Mouse (Mus musculus) c-Kit-positive CD71-positive TER-119-negative erythroid progenitor cells, embryonic 14.5 days (primary cell): Measurements from ENCODE around the gene Pla2g4d.
"Not testable (repeated sequence)": the region's sequence is repeated elsewhere in the genome, so short reads cannot be mapped to it uniquely, and the experiment has no call there.

Experiments
- DNase-seq: peaks from one replicate; pipeline ENCODE4 v3.0.0-alpha.2; 2013; ENCODE audit warnings: low read depth

The Pla2g4d gene

GRCm38 (mm10) chr2:120261346-120261745 lies 27.7 kb downstream of the Pla2g4d start:
- DNase-seq, result no peak

- DNase-seq, result no peak
Measured at GRCm38 (mm10) chr2:120256259-120256658, 32.7 kb downstream of the Pla2g4d start.

- no peak for DNase-seq
Measured at GRCm38 (mm10) chr2:120252644-120253043, 36.4 kb downstream of the Pla2g4d start.

GRCm38 (mm10) chr2:120245421-120246016 lies 43.5 kb downstream of the Pla2g4d start:
- no peak for DNase-seq

- no peak for DNase-seq
Measured at GRCm38 (mm10) chr2:120244679-120245420, 44.1 kb downstream of the Pla2g4d start, which contains the start of gene Pla2g4e. Gene Pla2g4e (minus strand): TSS chr2:120245335.

- DNase-seq, result no peak
Measured at GRCm38 (mm10) chr2:120243995-120244394, 45.0 kb downstream of the Pla2g4d start.

- no peak for DNase-seq
Measured at GRCm38 (mm10) chr2:120242791-120243467, 46.1 kb downstream of the Pla2g4d start.

DNA sequence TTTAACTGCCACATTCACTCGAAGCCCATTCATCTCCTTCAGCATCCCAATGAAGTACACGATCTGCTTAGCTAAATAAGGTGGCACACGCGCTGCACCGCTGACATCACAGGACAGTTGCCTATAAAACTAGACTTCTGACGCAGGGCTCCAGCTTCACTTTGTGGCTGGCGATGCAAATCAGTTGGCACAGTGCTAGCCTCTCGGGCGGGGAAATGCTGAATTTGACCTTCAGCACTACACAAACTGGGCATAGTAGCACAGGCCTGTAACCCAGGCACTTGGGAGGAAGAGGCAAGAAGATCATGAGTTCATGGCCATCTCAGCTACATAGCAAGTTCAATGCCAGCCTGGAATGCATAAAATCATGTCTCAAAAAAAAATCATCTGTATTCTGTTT lies 50.3 kb downstream of the Pla2g4d start:
- not testable (repeated sequence) for DNase-seq

DNA sequence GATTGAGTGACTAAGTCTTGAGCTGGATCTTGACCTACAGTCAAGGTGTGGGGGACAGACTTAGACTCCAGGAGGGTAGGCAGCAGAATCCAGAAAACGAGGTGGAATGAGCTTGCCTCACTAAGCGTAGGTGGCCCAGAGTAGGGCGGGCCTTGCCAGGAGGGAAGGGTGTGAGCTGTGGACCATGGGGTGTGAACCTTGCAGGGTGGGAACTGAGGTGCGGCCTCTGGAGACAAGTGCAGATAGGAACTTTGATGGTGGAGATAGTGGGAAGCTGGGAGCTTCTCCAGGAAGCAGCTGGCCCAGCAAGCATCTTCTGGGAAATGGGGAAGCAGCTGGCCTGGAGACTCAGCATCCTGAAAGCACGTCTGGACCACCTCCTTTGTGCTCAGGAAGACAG lies 51.2 kb downstream of the Pla2g4d start:
- no peak for DNase-seq

DNA sequence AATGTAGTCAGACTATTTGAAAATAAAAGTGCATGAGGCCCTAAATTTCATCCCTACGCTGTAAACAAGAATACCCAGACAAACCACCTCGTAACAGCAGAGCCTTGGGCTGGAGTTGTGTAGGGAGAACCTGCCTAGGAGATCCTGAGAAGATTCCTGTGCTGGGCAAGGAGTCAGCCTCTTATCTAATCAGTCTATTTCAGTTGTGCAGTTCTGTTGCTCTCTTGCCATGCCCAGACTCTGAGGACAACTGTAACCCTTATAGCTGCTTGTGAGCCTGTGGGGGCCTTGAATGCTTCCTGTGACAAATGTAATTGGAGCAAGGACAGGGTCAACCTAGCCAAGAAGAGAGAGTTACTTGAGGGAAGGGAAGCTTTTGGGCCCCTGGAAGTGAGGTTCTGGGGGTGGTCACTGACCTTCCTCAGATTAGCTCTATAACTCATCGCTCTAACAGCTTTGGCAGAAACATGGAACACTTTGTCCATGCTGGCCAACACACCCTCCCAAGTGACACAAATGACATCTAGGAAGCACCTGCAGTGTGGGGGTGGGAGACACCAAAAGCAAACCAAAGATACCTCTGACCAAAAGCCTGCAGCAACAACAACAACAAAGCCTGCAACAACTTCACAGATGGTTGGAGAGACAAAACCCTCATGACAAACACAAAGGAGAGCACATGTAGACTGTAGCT lies 52.9 kb downstream of the Pla2g4d start:
- DNase-seq, result no peak

GRCm38 (mm10) chr2:120235381-120235780 lies 53.6 kb downstream of the Pla2g4d start:
- no peak for DNase-seq

DNA sequence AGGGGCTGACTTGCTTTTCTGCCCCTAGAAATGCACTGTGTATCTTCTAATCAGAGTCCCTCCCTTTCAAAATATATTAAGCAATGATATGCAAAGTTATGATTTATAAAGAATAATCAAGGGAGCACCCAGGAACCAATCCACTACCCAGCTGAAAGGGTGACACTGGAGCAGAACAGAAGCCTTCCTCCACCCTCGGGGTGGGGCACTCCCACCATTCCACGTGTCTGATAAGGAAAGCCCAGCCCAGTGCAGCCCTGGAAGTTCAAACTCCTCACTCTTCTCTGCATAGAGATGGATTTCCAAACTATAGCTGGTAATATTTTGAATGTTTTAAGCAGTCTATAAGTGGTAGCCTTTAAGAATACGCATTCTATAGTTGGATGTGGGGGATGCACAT lies 57.4 kb downstream of the Pla2g4d start:
- DNase-seq, result no peak
